Mouse (Mus musculus) C2C12 (cell line): ENCODE results near the gene Ankrd63.

ENCODE experiments used
- CEBPB ChIP-seq: IDR thresholded peaks from one replicate; pipeline ENCODE4 v1.6.1; 2011; ENCODE audit warnings: low read depth, mild to moderate bottlenecking, control low read depth, moderate library complexity
- CTCF ChIP-seq: IDR thresholded peaks from one replicate; pipeline ENCODE4 v1.5.1; 2011; ENCODE audit not compliant: control insufficient read depth, insufficient read depth, insufficient read length
- MAX ChIP-seq: IDR thresholded peaks from one replicate; pipeline ENCODE4 v1.6.1; 2011; ENCODE audit warnings: mild to moderate bottlenecking, control low read depth
- MYOD1 ChIP-seq: IDR thresholded peaks from one replicate; pipeline ENCODE4 v1.6.1; 2011; ENCODE audit warnings: low read depth; ENCODE audit not compliant: control insufficient read depth, insufficient read length
- MYOG ChIP-seq: IDR thresholded peaks from one replicate; pipeline ENCODE4 v1.6.1; 2011; ENCODE audit not compliant: control insufficient read depth, insufficient read length; ENCODE audit errors: extremely low read depth
- USF1 ChIP-seq: IDR thresholded peaks from one replicate; pipeline ENCODE4 v1.6.1; 2011; ENCODE audit warnings: low read depth, mild to moderate bottlenecking, control low read depth, moderate library complexity

DNA sequence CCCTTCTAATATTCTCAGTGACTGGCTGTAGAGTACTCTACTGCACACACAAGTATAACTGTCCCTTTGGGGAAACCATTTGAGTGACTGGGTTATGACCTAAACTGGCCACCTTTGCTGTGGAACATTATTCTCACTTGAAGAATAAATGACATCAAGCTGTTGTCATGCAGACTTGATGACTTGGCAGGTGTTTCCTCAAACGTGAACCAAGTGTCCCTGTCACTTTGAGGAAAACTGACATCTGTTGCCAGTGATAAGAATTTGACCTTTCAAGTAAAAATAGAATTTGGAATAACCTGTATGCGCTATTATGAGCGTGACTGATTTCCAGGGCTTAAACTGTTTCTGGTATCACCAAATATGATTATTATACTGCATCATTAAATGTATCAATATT, 36.6 kb upstream of the Ankrd63 start:
- TF ChIP-seq CTCF (no peak), MAX (no peak), USF1 (no peak), CEBPB (no peak), MYOG (no peak), MYOD1 (no peak)
